Mouse (Mus musculus): ENCODE measurements around the gene G430095P16Rik.

- TF ChIP-seq CTCF (IDR thresholded peaks at IDR 0.05; ENCODE audit: low read depth, low read length), result no peak
- no peak for TF ChIP-seq POLR2A (IDR thresholded peaks at IDR 0.05; ENCODE audit: borderline replicate concordance, low read depth, low read length)
Observed at GRCm38 (mm10) chr8:84713381-84713780, 9.4 kb upstream of the G430095P16Rik start.

Measured in bone marrow macrophage, adult 2 months (primary cell).